Comparison of ENCODE assay signal across 9 mouse cellular contexts in the genomic region with DNA sequence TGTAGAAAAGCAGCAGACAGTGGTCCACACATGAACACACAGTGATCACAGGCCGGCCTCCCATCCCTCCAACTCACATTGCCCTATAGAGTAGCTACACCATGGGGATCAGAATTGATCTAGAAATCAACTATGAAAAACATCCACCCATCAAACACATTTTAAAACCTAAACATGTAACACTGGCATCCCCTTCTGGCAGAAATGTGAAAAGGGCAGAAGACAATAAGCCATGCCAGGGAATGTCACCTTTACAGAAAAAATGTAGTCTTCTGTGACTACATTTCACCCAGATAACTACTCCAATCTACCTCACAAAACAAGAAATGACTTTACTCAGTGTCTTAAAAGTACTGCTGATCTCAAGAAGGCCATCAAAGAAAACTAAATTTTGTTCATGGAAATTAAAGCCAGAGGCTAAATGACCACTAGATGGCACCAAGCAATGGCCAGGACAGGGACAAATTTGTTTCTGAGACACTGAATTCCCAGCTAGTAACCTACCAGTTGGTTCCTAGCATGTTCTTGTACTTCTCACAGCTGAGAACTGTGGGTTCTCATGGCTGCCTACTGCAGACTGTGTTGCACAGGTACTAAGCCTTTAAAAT.
DNase-seq lines count a peak whose midpoint lies in the region; ATAC-seq and TF ChIP-seq lines count a peak whose summit lies in the region.
"Had no signal": no experiment of that assay in that cellular context is flagged by ENCODE, and none has a peak within 500 bp of the region (broad histone marks: within the 10 kb centered on the region; RNA-seq: fewer than 3 reads in every experiment).

No protein-coding gene starts in this region.

- ATAC-seq in hindbrain, postnatal 0 days = no peak
- peak; percentile 63 for ATAC-seq in inflammation-experienced regulatory T-cells, adult 6 months
- ATAC-seq in hindbrain, embryonic 12.5 days (ENCODE audit: low FRiP score) = no peak
- no peak for ATAC-seq in forebrain, embryonic 16.5 days

- H3K9me3 ChIP-seq in hindbrain, postnatal 0 days (ENCODE audit: low read length) = no peaks in the 10 kb centered on the region
- H3K9me3 ChIP-seq in hindbrain, embryonic 10.5 days = 0 out of 2 replicates have a peak, but pooled peaks cover 5% of the 10 kb centered on the region
- H3K9me3 ChIP-seq in hindbrain, embryonic 12.5 days (replicated peaks) = peaks cover 5% of the 10 kb centered on the region; the same call in 1 of the 2 replicates
- peaks cover 4% of the 10 kb centered on the region; the same call in 1 of the 2 replicates for H3K9me3 ChIP-seq in forebrain, embryonic 16.5 days (ENCODE audit: control insufficient read depth, low read length)

- H3K4me1 ChIP-seq in hindbrain, postnatal 0 days (ENCODE audit: insufficient read depth, low read length) = no peaks in the 10 kb centered on the region
- H3K4me1 ChIP-seq in hindbrain, embryonic 10.5 days (replicated peaks) = no peaks in the 10 kb centered on the region
- H3K4me1 ChIP-seq in hindbrain, embryonic 12.5 days = no peaks in the 10 kb centered on the region
- H3K4me1 ChIP-seq in forebrain, embryonic 16.5 days (replicated peaks; ENCODE audit: control insufficient read depth, insufficient read depth, low read length) = no peaks in the 10 kb centered on the region
- H3K4me1 ChIP-seq: embryonic facial prominence, embryonic 13.5 days had no signal

- no peak overlapping the region for H3K9ac ChIP-seq in hindbrain, postnatal 0 days (replicated peaks; ENCODE audit: low read length)
- no peak overlapping the region for H3K9ac ChIP-seq in hindbrain, embryonic 12.5 days
- H3K9ac ChIP-seq in forebrain, embryonic 16.5 days (replicated peaks; ENCODE audit: low read depth, low read length) = no peak overlapping the region
- H3K9ac ChIP-seq: embryonic facial prominence, embryonic 13.5 days had no signal

- WGBS in hindbrain, postnatal 0 days = 95% methylated on average over 1 of the region's 1 CpGs
- WGBS in hindbrain, embryonic 10.5 days = 100% methylated on average over 1 of the region's 1 CpGs
- WGBS in hindbrain, embryonic 12.5 days = 100% methylated on average over 1 of the region's 1 CpGs
- WGBS in forebrain, embryonic 16.5 days = 95% methylated on average over 1 of the region's 1 CpGs

- TF ChIP-seq CTCF in hindbrain, postnatal 0 days (IDR thresholded peaks at IDR 0.05; ENCODE audit: low read depth) = peak; percentile 73

- peak; percentile 66 for DNase-seq in hindbrain, postnatal 0 days (ENCODE audit: low spot score)
- DNase-seq in hindbrain, embryonic 10.5 days (ENCODE audit: low spot score) = no peak
- peak; percentile 64 for DNase-seq in CD4-positive, CD25-positive, alpha-beta regulatory T cell, adult 2 months (ENCODE audit: low read depth, low spot score)
- peak; percentile 57 for DNase-seq in MN1 (ENCODE audit: low spot score)
- DNase-seq in spleen, postnatal 4 days (ENCODE audit: low spot score in 2 of 2) = no peak

- no peaks in the 10 kb centered on the region for H3K36me3 ChIP-seq in hindbrain, postnatal 0 days (ENCODE audit: insufficient read depth, low read length)
- H3K36me3 ChIP-seq in hindbrain, embryonic 10.5 days = peaks cover 9% of the 10 kb centered on the region; the same call in 1 of the 2 replicates
- H3K36me3 ChIP-seq in hindbrain, embryonic 12.5 days = no peaks in the 10 kb centered on the region
- no peaks in the 10 kb centered on the region for H3K36me3 ChIP-seq in forebrain, embryonic 16.5 days (ENCODE audit: control insufficient read depth, insufficient read depth)

- no peak overlapping the region for H3K27ac ChIP-seq in hindbrain, postnatal 0 days
- H3K27ac ChIP-seq in hindbrain, embryonic 10.5 days = no peak overlapping the region
- H3K27ac ChIP-seq in hindbrain, embryonic 12.5 days = no peak overlapping the region
- no peak overlapping the region for H3K27ac ChIP-seq in forebrain, embryonic 16.5 days (ENCODE audit: low read length)
- H3K27ac ChIP-seq: embryonic facial prominence, embryonic 13.5 days had no signal

- no peak overlapping the region for H3K4me3 ChIP-seq in hindbrain, postnatal 0 days (ENCODE audit: low read length)
- no peak overlapping the region for H3K4me3 ChIP-seq in hindbrain, embryonic 10.5 days
- no peak overlapping the region for H3K4me3 ChIP-seq in hindbrain, embryonic 12.5 days
- H3K4me3 ChIP-seq in forebrain, embryonic 16.5 days (replicated peaks; ENCODE audit: low read length) = no peak overlapping the region
- H3K4me3 ChIP-seq: embryonic facial prominence, embryonic 13.5 days had no signal

- no peak overlapping the region for H3K4me2 ChIP-seq in hindbrain, postnatal 0 days (ENCODE audit: low read depth, low read length)
- no peak overlapping the region for H3K4me2 ChIP-seq in hindbrain, embryonic 12.5 days (replicated peaks)
- H3K4me2 ChIP-seq in forebrain, embryonic 16.5 days (ENCODE audit: low read length) = no peak overlapping the region
- H3K4me2 ChIP-seq: embryonic facial prominence, embryonic 13.5 days had no signal

- no peaks in the 10 kb centered on the region for H3K27me3 ChIP-seq in hindbrain, postnatal 0 days (ENCODE audit: insufficient read depth, low read length)
- no peaks in the 10 kb centered on the region for H3K27me3 ChIP-seq in hindbrain, embryonic 10.5 days (ENCODE audit: insufficient read depth, poor library complexity, severe bottlenecking)
- no peaks in the 10 kb centered on the region for H3K27me3 ChIP-seq in hindbrain, embryonic 12.5 days
- H3K27me3 ChIP-seq in forebrain, embryonic 16.5 days (replicated peaks; ENCODE audit: control insufficient read depth, insufficient read depth, low read length) = no peaks in the 10 kb centered on the region
- H3K27me3 ChIP-seq: embryonic facial prominence, embryonic 13.5 days had no signal

Comparison
In these comparisons a context has a peak if more than half of its experiments do, and no peak if none do; other contexts are left out.
1. DNase-seq: peak in hindbrain, postnatal 0 days (single experiment), CD4-positive, CD25-positive, alpha-beta regulatory T cell, adult 2 months (single experiment) and MN1 (single experiment); none in hindbrain, embryonic 10.5 days (single experiment) and spleen, postnatal 4 days (0 of 2).